Mouse (Mus musculus) ES-E14 (cell line): ENCODE data around the gene Tmprss6. TPM values are rescaled to one million over a fixed set of nuclear protein-coding genes. Genes with fewer than 3 reads are reported as not detected.

ENCODE experiments used
- DNase-seq: peaks from one replicate; pipeline ENCODE4 v3.0.0-alpha.2; 2013; ENCODE audit warnings: low read depth, low spot score
- H3K27ac ChIP-seq: 2 replicates; pipeline ENCODE4 v1.5.1; 2012; ENCODE audit warnings: low read depth, mild to moderate bottlenecking, low read length, moderate library complexity, mixed read lengths; ENCODE audit not compliant: poor library complexity, insufficient read depth, severe bottlenecking
- H3K36me3 ChIP-seq: 2 replicates; pipeline ENCODE4 v1.6.1; 2012; ENCODE audit warnings: mild to moderate bottlenecking, low read length, moderate library complexity, mixed read lengths; ENCODE audit not compliant: control insufficient read depth, poor library complexity, insufficient read depth, severe bottlenecking
- H3K4me1 ChIP-seq, 2 experiments: fragments of 150-350 bp in 1 of 2; sonication (generic) in 1 of 2; 2 replicates each; pipeline ENCODE4 v1.6.1; 2012; ENCODE audit warnings: low read length in 2 of 2, mild to moderate bottlenecking in 1 of 2, mixed read lengths in 1 of 2; ENCODE audit not compliant: control insufficient read depth in 2 of 2, insufficient read depth in 2 of 2, poor library complexity in 1 of 2
- H3K4me3 ChIP-seq, 2 experiments: fragments of 150-350 bp in 1 of 2; sonication (generic) in 1 of 2; 2 replicates each; pipeline ENCODE4 v1.5.1; 2012; ENCODE audit warnings: low read length in 2 of 2, low read depth in 1 of 2, mild to moderate bottlenecking in 1 of 2, mixed read lengths in 1 of 2; ENCODE audit not compliant: insufficient read depth in 1 of 2, poor library complexity in 1 of 2, severe bottlenecking in 1 of 2
- H3K9ac ChIP-seq: 2 replicates; pipeline ENCODE4 v1.6.1; 2012; ENCODE audit warnings: low read depth, mild to moderate bottlenecking, low read length, mixed read lengths; ENCODE audit not compliant: poor library complexity, insufficient read depth, severe bottlenecking
- H3K9me3 ChIP-seq: fragments of 150-350 bp; sonication (generic); 2 replicates; pipeline ENCODE4 v1.6.1; 2012; ENCODE audit warnings: low read depth, mild to moderate bottlenecking, low read length; ENCODE audit not compliant: control insufficient read depth, insufficient read depth
- CHD2 ChIP-seq: IDR thresholded peaks from 2 replicates; pipeline ENCODE4 v1.6.1; 2014; ENCODE audit warnings: mild to moderate bottlenecking, low read depth, low read length, inconsistent platforms
- HCFC1 ChIP-seq: IDR thresholded peaks from 2 replicates; pipeline ENCODE4 v1.6.1; 2012; ENCODE audit warnings: low read length, inconsistent platforms, borderline replicate concordance; ENCODE audit not compliant: insufficient read depth
- MAFK ChIP-seq: IDR thresholded peaks from 2 replicates; pipeline ENCODE4 v1.6.1; 2014; ENCODE audit warnings: mild to moderate bottlenecking, low read depth, low read length, inconsistent platforms; ENCODE audit not compliant: insufficient read depth
- ZC3H11A ChIP-seq: IDR thresholded peaks from 2 replicates; pipeline ENCODE4 v1.6.1; 2012; ENCODE audit warnings: low read depth, mild to moderate bottlenecking, inconsistent platforms, low read length, borderline replicate concordance
- ZNF384 ChIP-seq: IDR thresholded peaks from 2 replicates; pipeline ENCODE4 v1.6.1; 2012; ENCODE audit warnings: low read depth, low read length, inconsistent platforms
- in situ Hi-C, 2 experiments: fragments of 600-800 bp; cut with MboI; formaldehyde crosslinking; loops; one replicate each; pipeline ENCODE4 v1.15.1; 2025; ENCODE audit warnings: low sequenced_read_pairs in 2 of 2, inconsistent platforms in 1 of 2; ENCODE audit not compliant: unreplicated experiment in 2 of 2
- total RNA-seq: library from RNA; depleted of rRNA; stranded (reverse); fragments of 300-350 nt; gene quantifications from 2 replicates; pipeline ENCODE4 v1.2.3, GENCODE M21; 2012

Tmprss6 gene
- total RNA-seq, 1 experiment, result 0.49 TPM

- Histone ChIP-seq H3K9me3 (no peaks in the 10 kb centered on the region), H3K4me3 (no peak overlapping the region), H3K27ac (no peak overlapping the region), H3K9ac (no peak overlapping the region), H3K36me3 (peaks cover 19% of the 10 kb centered on the region; the same call in 1 of the 2 replicates), H3K4me1 (peaks cover 0 to 12% of the 10 kb centered on the region in 2 experiments; a peak in 1 of 4 replicates)
- DNase-seq, result no peak
- in situ Hi-C loops, result no loop called here
- TF ChIP-seq CHD2 (no peak), ZNF384 (no peak), ZC3H11A (no peak), MAFK (no peak), HCFC1 (no peak)
Observed at GRCm38 (mm10) chr15:78414157-78414556, 54.3 kb downstream of the Tmprss6 start.

- H3K27ac ChIP-seq, result no peak overlapping the region
- no peak overlapping the region for H3K9ac ChIP-seq
- no peak for DNase-seq
- no peak overlapping the region for H3K4me3 ChIP-seq
- H3K9me3 ChIP-seq, result no peaks in the 10 kb centered on the region
- peaks cover 19% of the 10 kb centered on the region; the same call in 1 of the 2 replicates for H3K36me3 ChIP-seq
- peaks cover 0 to 12% of the 10 kb centered on the region in 2 experiments; a peak in 1 of 4 replicates for H3K4me1 ChIP-seq
- in situ Hi-C loops, result no loop called here
- no peak for TF ChIP-seq CHD2
- TF ChIP-seq MAFK, result no peak
- TF ChIP-seq ZC3H11A, result no peak
- TF ChIP-seq ZNF384, result no peak
- no peak for TF ChIP-seq HCFC1
Observed at GRCm38 (mm10) chr15:78413719-78414117, 54.7 kb downstream of the Tmprss6 start.

- Histone ChIP-seq H3K27ac (no peak overlapping the region), H3K4me3 (no peak overlapping the region), H3K4me1 (peaks cover 0 to 12% of the 10 kb centered on the region in 2 experiments; a peak in 1 of 4 replicates), H3K9me3 (no peaks in the 10 kb centered on the region), H3K9ac (no peak overlapping the region), H3K36me3 (peaks cover 19% of the 10 kb centered on the region; the same call in 1 of the 2 replicates)
- no peak for DNase-seq
- in situ Hi-C loops, result no loop called here
- no peak for TF ChIP-seq CHD2
- TF ChIP-seq HCFC1, result no peak
- no peak for TF ChIP-seq ZNF384
- TF ChIP-seq MAFK, result no peak
- TF ChIP-seq ZC3H11A, result no peak
Observed at GRCm38 (mm10) chr15:78413083-78413718, 55.2 kb downstream of the Tmprss6 start.

- Histone ChIP-seq H3K4me1 (peaks cover 0 to 9% of the 10 kb centered on the region in 2 experiments; a peak in 1 of 4 replicates), H3K9me3 (no peaks in the 10 kb centered on the region), H3K27ac (no peak overlapping the region), H3K9ac (peak overlapping the region; percentile 65), H3K36me3 (peaks cover 19% of the 10 kb centered on the region; the same call in 1 of the 2 replicates), H3K4me3 (peak overlapping the region; percentile 50 to 73)
- in situ Hi-C loops, result no loop called here
- no peak for DNase-seq
- TF ChIP-seq CHD2 (no peak), ZC3H11A (no peak), MAFK (no peak), HCFC1 (no peak), ZNF384 (no peak)
Observed at GRCm38 (mm10) chr15:78409570-78410052, 58.8 kb downstream of the Tmprss6 start.
